Mouse (Mus musculus) bone marrow, adult 2 months (tissue): ENCODE measurements around the gene Ciapin1.

Experiments
- CTCF ChIP-seq: fragments of 200-500 bp; IDR thresholded peaks from 2 replicates; pipeline ENCODE4 v1.5.1; 2011; ENCODE audit warnings: low read length, control low read depth; ENCODE audit not compliant: control insufficient read depth, insufficient read depth
- POLR2A ChIP-seq: fragments of 200-500 bp; IDR thresholded peaks from 2 replicates; pipeline ENCODE4 v1.6.1; 2011; ENCODE audit warnings: low read depth, mild to moderate bottlenecking, control low read depth, low read length, borderline replicate concordance; ENCODE audit not compliant: control insufficient read depth

GRCm38 (mm10) chr8:94778473-94778872 lies 59.7 kb downstream of the Ciapin1 start:
- TF ChIP-seq CTCF (no peak), POLR2A (no peak)
